Mouse (Mus musculus) heart, postnatal 25 days (tissue): ENCODE results near the gene Ncbp3. TPM values are rescaled to one million over a fixed set of nuclear protein-coding genes. Genes with fewer than 3 reads are reported as not detected.

Experiments used
- DNase-seq: peaks from one replicate; pipeline ENCODE4 v3.0.0; 2022; ENCODE audit warnings: low spot score
- intact Hi-C: fragments of 180-260 bp; cut with DNase I; formaldehyde crosslinking; loops from one replicate; pipeline ENCODE4 v1.15.1; 2025
- total RNA-seq, 2 experiments: library from RNA; stranded (reverse); gene quantifications; 2 replicates each; pipeline ENCODE4 v1.2.3; 2021

Gene Ncbp3
- 1 to 10 TPM; 5.6 to 6.2 TPM for total RNA-seq

DNA sequence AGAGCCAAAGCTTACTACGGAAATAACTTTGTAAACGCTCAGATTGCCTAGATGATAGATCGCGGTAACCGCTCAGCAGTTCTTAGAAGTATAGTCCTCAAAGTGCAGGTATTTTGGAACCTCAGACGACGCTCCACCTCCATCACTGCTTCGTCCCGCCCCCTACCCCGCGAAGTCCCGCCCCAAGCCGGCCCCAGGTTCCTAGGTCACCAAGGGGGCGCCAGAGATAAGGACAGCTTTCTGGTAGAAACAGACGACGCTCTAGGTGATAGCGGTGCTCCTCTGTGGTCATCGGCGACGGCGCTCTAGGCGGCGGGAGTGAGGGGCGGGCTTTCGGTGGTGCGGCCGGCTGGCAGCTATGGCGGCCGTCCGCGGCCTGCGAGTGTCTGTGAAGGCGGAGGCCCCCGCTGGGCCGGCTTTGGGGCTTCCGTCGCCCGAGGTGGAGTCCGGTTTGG lies at the start of gene Ncbp3:
Gene Ncbp3, plus strand, starts transcription at position 242 of the 455 bp plus-strand sequence.
- intact Hi-C loops: loop anchor here (5.0 kb wide), 1 partner anchor 120 kb away; no protein-coding TSS in a partner anchor
- DNase-seq: peak; percentile 88

DNA sequence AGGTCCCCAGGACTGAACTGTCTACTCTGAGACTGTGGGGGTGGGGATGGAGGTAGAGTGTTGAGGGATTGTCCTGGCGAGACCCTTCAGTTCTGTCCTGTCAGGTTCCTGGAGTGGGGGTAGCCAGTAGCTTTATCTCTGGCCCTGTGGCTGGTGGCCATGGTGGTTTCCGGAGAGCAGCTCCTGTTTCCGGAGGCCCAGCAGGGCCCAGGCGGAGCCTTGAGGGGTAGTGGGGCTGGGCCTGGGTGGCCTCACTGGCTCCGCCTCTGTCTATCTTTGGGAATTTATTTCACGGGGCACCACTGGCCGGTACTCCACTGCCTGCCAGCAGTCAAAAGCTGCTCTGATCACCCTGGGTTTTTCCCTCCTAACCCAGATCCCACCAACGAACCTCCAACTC lies 48.8 kb upstream of the Ncbp3 start, which contains the start of gene P2rx1:
Gene P2rx1, plus strand, starts transcription at position 333 of the 400 bp plus-strand sequence.
- no peak for DNase-seq
- intact Hi-C loops: no loop called here

DNA sequence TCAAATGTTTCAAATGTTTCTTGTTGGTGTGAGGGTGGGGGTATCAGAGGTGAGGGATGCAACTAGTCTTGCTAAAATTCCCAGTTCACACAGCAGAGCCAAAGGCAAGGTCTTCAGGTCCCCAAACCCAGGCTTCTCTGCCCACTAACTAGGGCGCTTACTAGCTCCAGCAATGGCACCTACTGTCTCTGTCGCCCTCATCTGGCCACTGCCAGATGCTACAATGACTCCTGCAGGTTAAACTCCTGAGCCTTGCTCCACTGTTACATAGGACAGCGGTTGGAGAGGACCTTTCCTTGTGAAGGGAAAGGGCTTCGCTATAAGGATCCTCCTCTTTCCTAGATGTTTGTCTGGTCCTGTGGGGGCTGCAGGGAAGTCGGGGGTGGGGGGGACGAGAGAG lies 46.6 kb upstream of the Ncbp3 start:
- intact Hi-C loops: loop anchor here (1.0 kb wide), 1 partner anchor 75 kb away; no protein-coding TSS in a partner anchor
- no peak for DNase-seq

DNA sequence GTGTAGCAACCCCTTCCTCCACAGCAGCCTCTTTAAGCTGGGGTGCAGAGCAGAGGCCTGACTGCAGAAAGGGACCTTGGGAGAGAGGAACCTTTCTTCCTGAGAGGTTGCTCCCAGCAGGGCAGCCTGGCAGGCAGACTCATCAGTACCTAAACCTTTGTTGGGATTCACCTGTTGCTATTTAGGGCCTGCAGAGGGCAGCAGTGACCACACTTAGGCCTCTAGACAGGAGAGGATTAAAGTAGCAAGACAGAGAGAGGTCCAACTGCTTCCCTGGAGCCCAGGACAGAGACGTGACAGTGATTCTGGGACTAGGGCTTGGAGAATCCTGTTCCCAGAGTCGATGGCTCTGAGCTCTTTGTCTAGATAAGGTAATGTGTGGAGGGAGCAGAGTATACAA lies 41.2 kb upstream of the Ncbp3 start:
- intact Hi-C loops: loop anchor here (1.0 to 5.0 kb wide), 4 partner anchors 33 to 1366 kb away; no protein-coding TSS in a partner anchor
- no peak for DNase-seq

DNA sequence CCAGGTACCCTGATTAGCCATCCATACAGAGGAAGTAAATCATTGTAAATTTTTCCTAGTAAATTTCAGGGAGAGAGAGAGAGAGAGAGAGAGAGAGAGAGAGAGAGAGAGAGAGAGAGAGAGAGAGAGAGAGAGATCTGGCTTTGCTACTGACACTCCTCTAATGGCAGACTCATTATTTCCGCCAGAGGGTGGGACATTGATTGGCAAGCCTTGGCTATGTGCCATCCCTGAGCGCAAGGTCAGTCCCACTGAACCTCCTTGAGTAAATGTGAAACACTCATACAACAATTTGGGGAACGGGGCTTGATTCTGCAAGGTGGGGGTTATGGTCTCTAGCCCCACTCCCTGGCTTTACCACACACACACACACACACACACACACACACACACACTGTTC lies 40.5 kb upstream of the Ncbp3 start:
- intact Hi-C loops: loop anchor here (2.0 to 5.0 kb wide), 3 partner anchors 42 to 1365 kb away; no protein-coding TSS in a partner anchor
- DNase-seq: no peak

DNA sequence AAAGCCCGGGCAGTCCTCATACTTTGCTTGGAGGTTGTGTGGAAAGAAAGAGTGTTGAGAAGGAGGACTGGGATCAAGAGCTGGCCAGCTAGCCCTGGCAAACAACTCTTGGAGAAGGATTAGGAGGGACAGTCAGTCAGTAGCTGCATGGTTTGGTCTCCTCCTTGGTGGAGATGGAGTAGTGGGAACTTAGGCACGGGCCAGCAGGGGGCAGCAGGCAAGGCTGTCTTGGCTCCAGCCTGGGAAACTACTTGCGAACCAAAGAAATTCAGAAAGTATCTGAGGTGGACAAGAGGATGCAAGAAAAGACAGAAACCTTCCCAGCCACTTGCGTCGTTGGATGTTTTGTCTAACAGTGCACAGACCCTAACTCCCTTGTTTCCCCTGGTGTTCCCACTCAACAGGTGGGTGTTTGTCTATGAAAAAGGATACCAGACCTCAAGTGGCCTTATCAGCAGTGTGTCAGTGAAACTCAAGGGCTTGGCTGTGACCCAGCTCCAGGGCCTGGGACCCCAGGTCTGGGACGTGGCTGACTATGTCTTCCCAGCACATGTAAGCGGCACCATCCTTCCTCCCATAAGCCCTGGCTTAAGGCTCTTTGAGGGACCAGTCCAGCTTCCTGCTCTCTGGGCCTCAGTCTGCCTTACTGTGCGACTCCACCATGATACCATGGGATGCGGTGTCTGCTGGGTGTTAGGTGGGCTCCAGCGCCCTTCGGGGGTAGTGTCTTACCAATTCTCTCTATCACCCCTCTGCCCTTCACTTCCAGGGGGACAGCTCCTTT lies 39.7 kb upstream of the Ncbp3 start:
- intact Hi-C loops: loop anchor here (2.0 to 5.0 kb wide), 3 partner anchors 41 to 1364 kb away; no protein-coding TSS in a partner anchor
- DNase-seq: no peak

DNA sequence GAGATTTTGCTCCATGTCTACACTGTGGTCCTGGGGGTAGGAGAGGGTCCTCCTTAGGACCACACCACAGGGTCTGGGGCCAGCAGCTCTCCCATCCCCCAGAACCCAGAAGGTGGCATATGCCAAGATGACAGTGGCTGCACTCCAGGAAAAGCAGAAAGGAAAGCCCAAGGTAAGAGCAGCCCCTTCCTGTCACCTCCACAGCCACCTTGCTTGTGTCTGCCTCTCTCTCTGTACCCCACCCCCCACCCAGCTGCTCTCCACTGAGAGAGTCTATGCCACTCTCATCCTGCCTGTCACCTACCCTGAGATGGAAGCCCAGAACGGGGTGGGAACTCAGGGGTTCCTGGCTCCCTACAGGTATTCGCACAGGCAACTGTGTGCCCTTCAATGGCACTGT lies 38.8 kb upstream of the Ncbp3 start:
- intact Hi-C loops: loop anchor here (5.0 kb wide), 2 partner anchors 98 to 1363 kb away; no protein-coding TSS in a partner anchor
- DNase-seq: no peak

DNA sequence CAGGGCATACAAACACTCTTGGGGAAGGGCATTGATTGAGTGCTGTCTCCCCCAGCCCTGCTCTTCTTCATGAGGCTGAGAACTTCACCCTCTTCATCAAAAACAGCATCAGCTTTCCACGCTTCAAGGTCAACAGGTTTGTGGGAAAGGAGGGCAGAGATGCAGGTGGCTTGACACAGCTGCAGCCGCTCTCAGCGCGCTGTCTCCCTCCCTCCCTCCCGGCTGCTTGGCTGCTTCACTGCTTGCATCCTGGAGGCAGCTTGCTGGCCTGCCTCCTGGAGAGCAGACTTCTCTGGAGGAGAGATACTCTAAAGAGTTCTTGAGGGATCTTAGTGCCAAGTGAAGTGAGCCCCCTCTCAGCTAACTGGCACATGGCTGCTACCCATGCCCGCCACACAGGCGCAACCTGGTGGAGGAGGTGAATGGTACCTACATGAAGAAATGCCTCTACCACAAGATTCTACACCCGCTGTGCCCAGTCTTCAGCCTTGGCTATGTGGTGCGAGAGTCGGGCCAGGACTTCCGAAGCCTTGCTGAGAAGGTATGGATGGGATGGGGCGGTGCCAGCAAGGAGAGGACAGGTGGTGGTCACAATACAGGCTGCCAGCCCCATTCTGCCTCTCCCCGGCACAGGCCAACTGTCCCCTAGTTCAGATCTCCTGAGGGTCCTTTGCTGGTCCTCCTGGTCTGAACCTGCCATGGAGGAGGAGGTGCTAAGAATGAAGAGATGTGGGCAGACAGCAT lies 37.9 kb upstream of the Ncbp3 start:
- intact Hi-C loops: loop anchor here (5.0 kb wide), 2 partner anchors 98 to 1363 kb away; no protein-coding TSS in a partner anchor
- no peak for DNase-seq

DNA sequence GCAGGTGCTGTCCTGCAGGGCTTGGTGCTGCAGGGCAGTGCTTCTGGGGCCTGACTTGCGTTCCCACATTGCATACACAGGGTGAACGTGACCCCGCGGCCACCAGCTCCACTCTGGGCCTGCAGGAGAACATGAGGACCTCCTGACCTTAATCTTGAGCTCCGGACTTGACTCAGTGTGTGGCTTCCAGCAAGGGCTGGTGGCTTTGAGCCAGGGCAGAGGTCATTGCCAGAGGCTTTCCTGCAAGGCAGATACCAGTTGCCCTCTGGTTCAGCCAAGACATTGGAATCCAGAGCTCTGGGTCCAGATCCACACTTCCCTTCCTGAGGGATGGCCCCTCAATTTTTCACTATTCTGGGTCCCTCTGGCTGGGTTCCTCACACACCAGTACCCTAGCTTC lies 33.6 kb upstream of the Ncbp3 start:
- DNase-seq: no peak
- intact Hi-C loops: no loop called here

DNA sequence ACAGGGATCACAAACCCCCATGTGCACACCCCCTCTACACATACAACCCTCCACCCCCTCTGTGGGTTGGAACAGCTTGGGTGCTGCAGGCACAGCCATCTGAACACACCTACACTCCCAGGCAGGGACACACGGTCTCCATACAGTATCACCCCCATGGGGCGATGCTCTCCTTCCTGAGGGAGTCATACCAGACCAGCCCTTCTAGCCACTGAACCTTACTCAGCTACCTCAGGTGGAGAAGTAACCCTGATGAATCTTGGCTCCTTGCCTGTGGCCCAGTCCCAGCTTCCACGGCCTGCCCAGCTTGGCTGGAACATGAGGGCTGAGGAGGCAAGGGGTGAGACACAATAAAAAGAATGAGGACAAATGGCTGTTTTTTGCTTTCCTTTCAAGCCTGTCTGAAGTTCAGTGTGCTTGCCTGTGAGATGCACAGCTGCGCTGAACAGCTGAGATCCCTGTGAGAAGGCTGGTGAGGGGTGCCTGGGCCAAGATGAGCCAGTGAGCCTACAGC lies 32.7 kb upstream of the Ncbp3 start:
- intact Hi-C loops: no loop called here
- DNase-seq: no peak

DNA sequence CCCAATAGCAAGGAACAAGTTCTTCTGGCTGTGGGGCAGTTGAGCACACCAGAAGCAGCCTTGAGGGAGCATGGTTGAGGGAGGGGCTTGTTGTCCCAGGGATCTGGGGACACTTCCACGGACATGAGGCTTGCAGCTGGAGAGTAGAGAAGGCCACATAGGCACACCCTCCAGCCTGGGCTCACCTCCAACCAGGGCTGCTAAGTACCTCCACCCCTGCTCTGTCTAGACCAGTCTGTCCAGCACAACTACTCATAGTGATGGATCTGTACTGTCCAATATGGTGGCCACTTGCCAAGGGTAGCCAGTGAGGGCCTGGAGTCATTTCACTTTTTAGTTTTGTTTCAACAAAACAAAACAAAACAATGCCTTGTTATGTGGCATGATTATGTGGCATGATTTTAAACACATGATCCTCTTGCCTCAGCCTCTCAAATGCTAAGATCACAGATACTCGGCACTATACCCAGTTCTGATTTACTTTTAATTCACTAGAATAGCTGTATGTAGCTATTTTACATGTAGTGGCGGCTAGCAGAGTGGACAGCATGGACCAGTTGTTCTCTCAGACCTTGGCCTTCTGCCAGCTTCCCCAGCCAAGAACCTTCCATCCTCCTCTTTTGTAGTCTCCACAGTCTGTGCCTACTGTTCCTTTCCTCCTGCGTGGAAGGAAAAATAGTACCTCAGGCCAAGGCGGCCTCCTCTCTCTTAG lies 32.0 kb upstream of the Ncbp3 start:
- intact Hi-C loops: no loop called here
- DNase-seq: peak; percentile 64

DNA sequence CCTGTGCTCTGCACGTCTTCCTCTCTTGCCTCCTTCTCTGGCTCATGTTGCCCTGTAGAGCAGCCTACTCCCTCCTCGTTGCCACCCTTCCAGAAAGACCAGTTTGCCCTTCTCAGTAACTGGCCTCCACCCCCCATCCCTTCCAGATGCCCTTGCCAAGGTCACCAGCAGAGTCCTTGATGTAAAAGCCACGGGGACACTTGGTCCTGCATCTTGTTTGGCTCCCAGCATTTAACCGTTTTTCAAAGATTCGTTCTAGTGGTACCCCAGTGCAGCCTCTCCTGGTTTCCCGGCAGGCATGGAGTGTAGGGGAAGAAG lies 31.5 kb upstream of the Ncbp3 start:
- intact Hi-C loops: no loop called here

DNA sequence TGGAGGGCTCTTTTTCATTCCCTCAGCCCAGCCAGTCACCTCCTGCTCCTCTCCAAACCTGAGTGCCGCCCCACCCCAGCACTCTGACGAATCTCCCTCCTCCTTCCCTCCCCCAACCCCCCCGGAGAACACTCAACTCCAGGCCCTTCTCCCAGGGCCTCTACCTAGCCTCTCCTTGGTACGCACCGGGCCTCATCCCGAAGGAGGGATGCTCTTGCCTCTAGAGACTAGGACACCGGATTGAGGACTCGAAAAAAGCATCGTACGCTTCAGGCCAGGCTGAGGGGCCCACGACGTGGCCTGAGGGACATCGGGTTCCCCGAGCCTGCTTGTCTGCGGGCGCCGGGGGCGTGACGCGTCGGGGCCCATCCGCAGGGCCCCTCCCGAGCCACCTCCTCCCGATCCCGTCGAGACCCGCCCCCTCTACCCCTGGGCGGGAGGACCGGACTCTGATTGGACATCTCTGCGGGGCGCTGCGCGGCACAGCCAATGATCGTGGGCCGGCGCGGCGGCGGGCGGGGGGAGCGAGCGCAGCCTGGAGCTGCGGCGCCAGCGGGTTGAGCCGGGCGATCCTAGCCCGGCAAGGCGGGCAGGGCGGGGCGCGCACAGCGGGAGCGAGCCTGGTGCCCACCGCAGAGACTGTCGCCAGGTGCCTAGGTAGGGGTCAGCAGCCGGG lies 29.0 kb upstream of the Ncbp3 start, which contains the start of gene Camkk1:
Gene Camkk1, plus strand, starts transcription at position 538 of the 676 bp plus-strand sequence.
- DNase-seq: peak; percentile 88
- intact Hi-C loops: no loop called here

More for the DNA sequence above, 31.5 kb upstream of the Ncbp3 start:
- no peak for DNase-seq

DNA sequence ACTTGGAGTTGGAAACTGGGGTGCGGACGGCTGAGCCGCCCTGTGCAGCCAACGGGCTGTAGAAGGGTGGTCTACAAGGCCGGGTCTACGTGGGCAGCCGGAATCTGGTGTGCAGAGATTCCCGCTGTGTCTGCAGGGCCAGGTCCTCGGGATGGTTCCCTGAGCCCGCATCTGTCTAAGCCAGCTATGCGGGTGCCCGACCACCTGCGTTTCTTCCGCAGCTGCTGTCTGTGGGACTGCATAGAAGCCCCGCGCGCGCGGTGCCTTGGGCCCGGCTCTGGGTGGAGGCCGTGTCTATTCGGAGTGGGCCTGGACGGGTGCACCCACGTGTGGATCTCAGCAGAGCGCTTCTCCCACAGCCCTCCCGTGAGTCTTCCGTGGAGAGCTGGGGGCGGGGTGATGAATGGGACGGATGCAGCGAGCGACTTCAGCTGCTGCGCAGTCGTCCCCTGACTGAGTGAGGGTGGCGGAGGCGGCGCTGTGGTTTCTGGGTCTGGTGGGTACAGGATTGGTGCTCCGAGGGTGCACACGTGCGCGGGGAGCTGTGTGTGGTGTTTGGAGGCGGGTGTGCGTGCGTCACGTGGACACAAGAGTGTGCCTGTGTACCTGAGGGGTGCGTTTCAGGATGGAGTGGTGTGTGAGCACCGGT lies 28.3 kb upstream of the Ncbp3 start:
- DNase-seq: no peak
- intact Hi-C loops: no loop called here

DNA sequence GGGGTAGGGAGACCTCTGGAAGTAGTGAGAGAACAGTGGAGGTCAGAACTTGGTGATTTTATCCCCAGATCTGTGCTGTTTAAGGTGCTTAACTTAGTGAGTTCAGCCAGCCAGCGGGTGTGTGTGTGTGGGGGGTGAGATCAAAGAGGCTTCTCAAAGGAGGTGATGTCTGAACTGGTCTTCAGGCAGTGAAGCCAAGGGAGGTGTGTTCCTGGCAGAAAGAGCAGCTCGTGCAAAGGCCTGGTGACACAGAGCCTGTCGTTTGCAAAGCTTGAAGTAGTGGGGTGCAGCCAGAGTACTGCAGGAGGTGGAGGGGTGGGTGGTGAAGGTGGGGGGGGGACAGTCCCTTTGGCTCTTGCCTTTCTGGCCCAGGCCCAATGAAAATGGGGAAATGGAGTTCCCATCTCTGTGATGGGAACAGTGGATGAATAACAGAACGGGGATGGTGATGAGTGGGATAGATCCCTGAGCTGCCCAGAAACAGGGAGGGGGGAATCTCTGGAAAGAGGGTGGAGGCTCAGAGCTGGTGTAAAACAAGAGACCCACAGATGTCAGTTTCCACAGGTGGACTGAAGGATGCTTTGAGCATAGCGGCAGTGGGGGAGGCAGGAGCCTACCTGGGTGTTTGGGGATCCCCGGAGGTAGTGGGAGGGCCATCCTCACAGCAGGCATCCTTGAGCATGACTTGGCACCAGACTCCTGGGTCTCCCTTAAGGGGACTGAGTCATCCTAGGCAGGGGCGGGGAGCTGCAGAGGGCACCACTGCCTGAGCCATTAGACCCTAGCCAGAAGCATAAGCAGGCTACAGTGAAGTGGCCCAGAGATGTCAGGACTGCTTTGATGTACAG lies 26.4 kb upstream of the Ncbp3 start:
- intact Hi-C loops: no loop called here
- DNase-seq: no peak

DNA sequence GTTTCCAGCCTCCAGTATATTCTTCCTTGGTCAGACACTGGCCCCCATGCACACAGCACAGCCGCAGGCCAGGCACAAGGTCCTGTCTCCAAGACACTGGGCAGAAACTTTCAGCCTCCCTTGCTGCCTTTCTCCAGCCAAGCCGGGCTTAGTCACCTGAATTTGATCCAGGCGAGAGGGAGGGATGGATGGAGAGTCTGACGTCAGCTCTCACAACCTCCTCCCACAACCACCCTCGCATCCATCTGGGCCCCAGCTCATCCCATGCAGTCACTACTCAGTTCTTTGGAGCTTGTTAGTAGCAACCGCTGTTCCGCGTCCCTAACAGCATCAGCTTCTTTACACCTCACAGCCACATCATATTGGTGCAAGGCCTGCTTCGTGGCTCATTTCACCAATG lies 24.5 kb upstream of the Ncbp3 start:
- peak; percentile 78 for DNase-seq
- intact Hi-C loops: no loop called here

DNA sequence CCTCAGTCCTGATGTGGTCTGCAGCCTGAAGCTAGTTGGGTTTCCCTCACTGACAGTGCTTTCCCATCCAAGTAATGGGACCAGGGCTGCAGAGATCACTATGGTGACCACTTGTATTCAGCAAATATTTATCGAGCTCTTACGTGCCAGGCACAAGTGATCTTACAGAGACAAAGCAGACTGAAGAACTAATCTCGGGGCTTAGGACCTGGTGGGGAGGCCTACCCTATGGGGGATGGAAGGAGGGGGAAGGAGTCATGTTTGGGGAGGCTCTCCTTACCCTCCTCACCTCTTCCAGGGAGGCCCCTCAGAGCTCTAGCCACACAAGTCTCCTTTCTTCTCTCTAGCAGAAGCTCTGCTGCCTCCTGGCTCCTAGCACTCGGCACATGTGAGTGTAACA lies 23.8 kb upstream of the Ncbp3 start:
- no peak for DNase-seq
- intact Hi-C loops: no loop called here
